Mouse (Mus musculus): ENCODE results near the gene Sh3bgrl2. TPM values are rescaled to one million over a fixed set of nuclear protein-coding genes. Genes with fewer than 3 reads are reported as not detected.

The Sh3bgrl2 gene
- polyA plus RNA-seq, 1 experiment, result not detected

GRCm38 (mm10) chr9:83568125-83568524 is 20.0 kb downstream of the Sh3bgrl2 start:
- no peak overlapping the region for H3K4me3 ChIP-seq (ENCODE audit: insufficient read depth, low read depth, low read length)
- H3K27ac ChIP-seq (ENCODE audit: insufficient read depth, low read depth, low read length), result no peak overlapping the region
- TF ChIP-seq POLR2A (IDR thresholded peaks at IDR 0.05; ENCODE audit: insufficient read depth, low read depth, low read length) (no peak), CTCF (IDR thresholded peaks at IDR 0.05; ENCODE audit: insufficient read depth, low read depth, low read length) (no peak)
- H3K4me1 ChIP-seq (ENCODE audit: control insufficient read depth, insufficient read depth, low read length), result peaks cover 28% of the 10 kb centered on the region
- 80% methylated on average over 5 of the region's 5 CpGs for WGBS

- H3K4me1 ChIP-seq (ENCODE audit: control insufficient read depth, insufficient read depth, low read length), result peaks cover 27% of the 10 kb centered on the region
- 46% methylated on average over 3 of the region's 3 CpGs for WGBS
- no peak overlapping the region for H3K4me3 ChIP-seq (ENCODE audit: insufficient read depth, low read depth, low read length)
- H3K27ac ChIP-seq (ENCODE audit: insufficient read depth, low read depth, low read length), result no peak overlapping the region
- no peak for TF ChIP-seq CTCF (IDR thresholded peaks at IDR 0.05; ENCODE audit: insufficient read depth, low read depth, low read length)
- no peak for TF ChIP-seq POLR2A (IDR thresholded peaks at IDR 0.05; ENCODE audit: insufficient read depth, low read depth, low read length)
Observed at GRCm38 (mm10) chr9:83568937-83569336, 20.8 kb downstream of the Sh3bgrl2 start.

DNA sequence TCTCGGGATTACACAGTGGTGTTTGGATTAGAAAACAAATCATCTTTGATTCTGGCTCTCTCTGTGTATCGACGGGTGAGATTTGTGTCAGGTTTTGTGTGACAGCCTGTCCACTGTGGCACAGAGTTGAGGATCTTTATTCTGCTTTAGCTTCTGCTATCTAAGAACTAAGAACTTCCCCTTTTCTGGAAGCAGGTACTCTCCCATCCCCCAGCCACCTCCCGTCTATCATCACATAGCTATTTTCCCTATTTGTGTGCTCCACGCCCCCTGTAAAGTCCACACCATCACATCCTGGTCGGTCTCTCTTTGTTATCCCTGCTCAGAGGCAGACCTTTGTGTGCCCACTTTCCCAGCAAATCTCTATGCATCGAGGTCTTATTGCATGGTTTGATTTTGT is 21.8 kb downstream of the Sh3bgrl2 start:
- WGBS, result 80% methylated on average over 7 of the region's 7 CpGs
- TF ChIP-seq POLR2A (IDR thresholded peaks at IDR 0.05; ENCODE audit: insufficient read depth, low read depth, low read length), result no peak
- no peak for TF ChIP-seq CTCF (IDR thresholded peaks at IDR 0.05; ENCODE audit: insufficient read depth, low read depth, low read length)

GRCm38 (mm10) chr9:83571315-83571714 is 23.2 kb downstream of the Sh3bgrl2 start:
- peaks cover 14% of the 10 kb centered on the region for H3K4me1 ChIP-seq (ENCODE audit: control insufficient read depth, insufficient read depth, low read length)
- no peak for TF ChIP-seq POLR2A (IDR thresholded peaks at IDR 0.05; ENCODE audit: insufficient read depth, low read depth, low read length)
- TF ChIP-seq CTCF (IDR thresholded peaks at IDR 0.05; ENCODE audit: insufficient read depth, low read depth, low read length), result no peak
- no peak overlapping the region for H3K27ac ChIP-seq (ENCODE audit: insufficient read depth, low read depth, low read length)
- 64% methylated on average over 3 of the region's 3 CpGs for WGBS
- H3K4me3 ChIP-seq (ENCODE audit: insufficient read depth, low read depth, low read length), result no peak overlapping the region

More for the DNA sequence above, 21.8 kb downstream of the Sh3bgrl2 start:
- no peak overlapping the region for H3K27ac ChIP-seq (ENCODE audit: insufficient read depth, low read depth, low read length)
- H3K4me3 ChIP-seq (ENCODE audit: insufficient read depth, low read depth, low read length), result no peak overlapping the region
- H3K4me1 ChIP-seq (ENCODE audit: control insufficient read depth, insufficient read depth, low read length), result peaks cover 21% of the 10 kb centered on the region

DNA sequence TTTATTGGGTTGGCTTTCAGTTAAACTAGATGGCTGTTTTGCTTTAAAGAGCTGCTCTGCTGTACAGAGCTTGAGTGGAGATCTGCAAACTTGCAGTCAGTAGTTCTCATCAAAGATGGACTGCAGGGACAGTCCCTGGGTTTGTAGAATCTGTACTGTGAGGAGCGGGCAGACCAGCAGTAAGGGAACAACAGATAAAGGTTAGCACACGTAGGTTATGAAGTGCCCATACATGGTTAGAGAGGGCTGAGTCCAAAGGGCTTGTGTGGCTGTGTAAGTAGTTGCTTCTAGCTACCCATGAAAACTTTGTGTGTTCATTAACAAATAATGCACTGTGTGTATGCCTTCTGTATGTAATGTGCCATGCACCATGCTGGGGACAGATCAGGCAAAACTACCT is 24.2 kb downstream of the Sh3bgrl2 start:
- Histone ChIP-seq H3K4me1 (ENCODE audit: control insufficient read depth, insufficient read depth, low read length) (peaks cover 15% of the 10 kb centered on the region), H3K4me3 (ENCODE audit: insufficient read depth, low read depth, low read length) (no peak overlapping the region), H3K27ac (ENCODE audit: insufficient read depth, low read depth, low read length) (0 out of 2 replicates have a peak overlapping the region, but pooled peaks have one; percentile 8)
- TF ChIP-seq POLR2A (IDR thresholded peaks at IDR 0.05; ENCODE audit: insufficient read depth, low read depth, low read length) (no peak), CTCF (IDR thresholded peaks at IDR 0.05; ENCODE audit: insufficient read depth, low read depth, low read length) (no peak)
- WGBS, result 93% methylated on average over 2 of the region's 2 CpGs

- 75% methylated on average over 2 of the region's 2 CpGs for WGBS
- Histone ChIP-seq H3K4me3 (ENCODE audit: insufficient read depth, low read depth, low read length) (no peak overlapping the region), H3K4me1 (ENCODE audit: control insufficient read depth, insufficient read depth, low read length) (peaks cover 20% of the 10 kb centered on the region), H3K27ac (ENCODE audit: insufficient read depth, low read depth, low read length) (peak overlapping the region; percentile 29; the same call in 1 of the 2 replicates)
- no peak for TF ChIP-seq CTCF (IDR thresholded peaks at IDR 0.05; ENCODE audit: insufficient read depth, low read depth, low read length)
Observed at GRCm38 (mm10) chr9:83572870-83573269, 24.7 kb downstream of the Sh3bgrl2 start.

DNA sequence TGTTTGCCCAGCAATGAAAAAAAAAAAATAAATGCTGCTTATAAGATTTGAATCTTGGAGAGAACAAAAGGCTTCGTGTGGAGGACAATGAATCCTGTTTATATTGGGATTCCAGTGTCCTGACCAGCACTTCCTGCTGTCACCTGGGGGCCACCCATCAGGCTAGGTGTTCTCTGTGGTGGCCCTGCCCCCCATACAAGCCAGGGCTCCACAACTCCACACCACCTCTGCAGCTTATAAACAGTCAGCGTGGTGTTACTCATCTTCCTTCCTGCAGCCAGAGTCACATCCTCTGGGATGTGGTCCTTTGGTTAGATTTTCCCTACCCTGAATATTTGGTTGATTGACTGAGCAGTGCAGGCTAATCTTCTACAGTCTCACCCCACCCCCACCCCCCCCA is 25.5 kb downstream of the Sh3bgrl2 start:
- TF ChIP-seq POLR2A (IDR thresholded peaks at IDR 0.05; ENCODE audit: insufficient read depth, low read depth, low read length), result no peak
- TF ChIP-seq CTCF (IDR thresholded peaks at IDR 0.05; ENCODE audit: insufficient read depth, low read depth, low read length), result no peak
- WGBS, result 48% methylated on average over 2 of the region's 2 CpGs
- Histone ChIP-seq H3K4me3 (ENCODE audit: insufficient read depth, low read depth, low read length) (no peak overlapping the region), H3K4me1 (ENCODE audit: control insufficient read depth, insufficient read depth, low read length) (peaks cover 21% of the 10 kb centered on the region), H3K27ac (ENCODE audit: insufficient read depth, low read depth, low read length) (peak overlapping the region; percentile 28; the same call in 1 of the 2 replicates)

- Histone ChIP-seq H3K4me1 (ENCODE audit: control insufficient read depth, insufficient read depth, low read length) (peaks cover 23% of the 10 kb centered on the region), H3K4me3 (ENCODE audit: insufficient read depth, low read depth, low read length) (no peak overlapping the region), H3K27ac (ENCODE audit: insufficient read depth, low read depth, low read length) (peak overlapping the region; percentile 60; the same call in 1 of the 2 replicates)
- no peak for TF ChIP-seq CTCF (IDR thresholded peaks at IDR 0.05; ENCODE audit: insufficient read depth, low read depth, low read length)
- whole genome bisulfite sequencing, result 89% methylated on average over 4 of the region's 4 CpGs
Observed at GRCm38 (mm10) chr9:83575403-83575802, 27.3 kb downstream of the Sh3bgrl2 start.

GRCm38 (mm10) chr9:83576018-83576688 is 28.0 kb downstream of the Sh3bgrl2 start:
- Histone ChIP-seq H3K4me1 (ENCODE audit: control insufficient read depth, insufficient read depth, low read length) (peaks cover 27% of the 10 kb centered on the region), H3K27ac (ENCODE audit: insufficient read depth, low read depth, low read length) (peak overlapping the region; percentile 68), H3K4me3 (ENCODE audit: insufficient read depth, low read depth, low read length) (no peak overlapping the region)
- WGBS, result 60% methylated on average over 7 of the region's 7 CpGs
- no peak for TF ChIP-seq CTCF (IDR thresholded peaks at IDR 0.05; ENCODE audit: insufficient read depth, low read depth, low read length)
- TF ChIP-seq POLR2A (IDR thresholded peaks at IDR 0.05; ENCODE audit: insufficient read depth, low read depth, low read length), result no peak

All from olfactory bulb, adult 2 months (tissue).